Mouse (Mus musculus) heart, embryonic 11.5 days (tissue): ENCODE data around the gene Trim8. TPM values are rescaled to one million over a fixed set of nuclear protein-coding genes. Genes with fewer than 3 reads are reported as not detected.

ENCODE experiments used
- ATAC-seq: fragments of 200-750 bp; cut with Nextera tagmentation; replicated peaks from 2 replicates; pipeline ENCODE4 v1.8.0; 2017; ENCODE audit warnings: moderate library complexity; ENCODE audit not compliant: insufficient number of reproducible peaks, low FRiP score, low TSS enrichment
- H3K27ac ChIP-seq: fragments of 300-500 bp; sonication (generic); 2 replicates; pipeline ENCODE4 v1.5.1; 2014; ENCODE audit warnings: mild to moderate bottlenecking, low read depth, low read length
- H3K27me3 ChIP-seq: fragments of 300-500 bp; sonication (generic); 2 replicates; pipeline ENCODE4 v1.6.1; 2014; ENCODE audit warnings: mild to moderate bottlenecking, low read length, mixed read lengths; ENCODE audit not compliant: control insufficient read depth, insufficient read depth
- H3K36me3 ChIP-seq: fragments of 300-500 bp; sonication (generic); 2 replicates; pipeline ENCODE4 v1.6.1; 2014; ENCODE audit warnings: mild to moderate bottlenecking, low read length, moderate library complexity, mixed read lengths; ENCODE audit not compliant: control insufficient read depth, insufficient read depth
- H3K4me1 ChIP-seq: fragments of 300-500 bp; sonication (generic); 2 replicates; pipeline ENCODE4 v1.6.1; 2014; ENCODE audit warnings: low read length; ENCODE audit not compliant: control insufficient read depth, insufficient read depth
- H3K4me2 ChIP-seq: fragments of 300-500 bp; sonication (generic); 2 replicates; pipeline ENCODE4 v1.6.1; 2014; ENCODE audit warnings: mild to moderate bottlenecking, moderate library complexity
- H3K4me3 ChIP-seq: fragments of 300-500 bp; sonication (generic); 2 replicates; pipeline ENCODE4 v1.5.1; 2014; ENCODE audit warnings: low read depth, low read length
- H3K9ac ChIP-seq: fragments of 300-500 bp; sonication (generic); 2 replicates; pipeline ENCODE4 v1.6.1; 2014; ENCODE audit warnings: mild to moderate bottlenecking, low read depth, low read length, moderate library complexity
- H3K9me3 ChIP-seq: fragments of 300-500 bp; sonication (generic); replicated peaks from 2 replicates; pipeline ENCODE4 v1.6.1; 2016; ENCODE audit warnings: low read length; ENCODE audit not compliant: control insufficient read depth
- WGBS: fragments of 180-500 bp; shearing (Covaris S2); extraction: QIAGEN DNeasy Blood & Tissue Kit; methylation state at CpG from one replicate; pipeline ENCODE4 v1.1.7; 2014; ENCODE audit not compliant: insufficient replicate concordance; 5-methylcytosine and 5-hydroxymethylcytosine counted together
- polyA plus RNA-seq: library from polyadenylated mRNA; unstranded; fragments of >200 nt; fragmentation: Nextera tagmentation; extraction: Ambion mirVana; gene quantifications from 2 replicates; pipeline ENCODE4 v1.2.1, GENCODE M21; 2014

Gene Trim8
- polyA plus RNA-seq, 1 experiment from 2014 or later: 18.6 TPM

GRCm38 (mm10) chr19:46525691-46526631 is 24.5 kb downstream of the Trim8 start:
- WGBS: 53% methylated on average over 10 of the region's 10 CpGs
- Histone ChIP-seq H3K9me3 (no peaks in the 10 kb centered on the region), H3K27me3 (no peaks in the 10 kb centered on the region), H3K4me2 (no peak overlapping the region), H3K36me3 (no peaks in the 10 kb centered on the region), H3K27ac (no peak overlapping the region), H3K4me1 (peaks cover 91% of the 10 kb centered on the region), H3K4me3 (no peak overlapping the region), H3K9ac (0 out of 2 replicates have a peak overlapping the region, but pooled peaks have one; percentile 12)
- no peak for ATAC-seq

DNA sequence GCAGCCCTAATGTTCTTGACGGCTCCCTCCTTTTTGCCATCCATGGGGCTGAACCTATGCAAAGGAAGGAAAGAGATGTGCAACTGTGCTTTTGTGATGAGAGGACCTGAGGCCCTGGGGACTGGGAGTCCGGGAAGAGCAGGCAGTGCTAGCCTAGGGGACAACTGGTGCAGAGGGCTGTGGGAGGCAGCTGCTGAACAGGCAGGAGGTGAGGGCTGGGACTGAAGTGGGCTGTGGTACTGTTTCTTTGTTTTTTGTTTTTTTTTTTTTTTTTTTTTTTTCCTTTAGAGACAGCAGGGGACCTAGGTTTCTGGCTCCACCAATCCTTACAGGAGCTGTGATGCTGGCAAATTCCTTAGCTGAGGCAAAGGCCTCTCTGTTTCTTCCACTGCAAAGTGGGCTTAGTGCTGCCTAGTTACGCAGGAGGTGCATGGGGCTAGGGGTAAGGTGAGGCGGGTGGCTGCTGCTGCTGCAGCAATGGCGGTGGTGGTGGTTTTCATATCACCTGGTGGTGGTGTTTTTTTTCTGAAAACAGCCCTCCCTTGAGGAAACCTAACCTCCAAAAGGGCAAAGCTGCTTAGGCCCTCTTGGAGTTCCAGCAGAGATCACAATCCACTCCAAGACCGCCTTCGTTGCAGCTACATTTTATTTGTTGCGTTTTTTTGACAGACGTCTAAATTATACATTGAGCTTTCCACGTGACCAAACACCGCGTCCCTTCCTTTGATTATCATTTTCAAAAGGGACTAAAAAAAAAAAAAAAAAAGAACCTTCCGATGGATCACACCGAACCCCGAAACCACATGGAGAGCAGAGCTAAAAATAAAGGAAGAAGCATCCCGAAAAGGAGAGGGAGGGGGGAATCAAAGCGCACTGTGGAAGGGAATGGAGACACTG is 26.4 kb downstream of the Trim8 start:
- WGBS: 14% methylated on average over 17 of the region's 17 CpGs
- peak overlapping the region; percentile 96 for H3K27ac ChIP-seq
- H3K4me1 ChIP-seq: peaks cover 95% of the 10 kb centered on the region
- H3K36me3 ChIP-seq: no peaks in the 10 kb centered on the region
- ATAC-seq: no peak
- peak overlapping the region; percentile 62 for H3K4me2 ChIP-seq
- peak overlapping the region; percentile 60; the same call in 1 of the 2 replicates for H3K9ac ChIP-seq
- peak overlapping the region; percentile 19 for H3K4me3 ChIP-seq
- H3K27me3 ChIP-seq: no peaks in the 10 kb centered on the region
- no peaks in the 10 kb centered on the region for H3K9me3 ChIP-seq

DNA sequence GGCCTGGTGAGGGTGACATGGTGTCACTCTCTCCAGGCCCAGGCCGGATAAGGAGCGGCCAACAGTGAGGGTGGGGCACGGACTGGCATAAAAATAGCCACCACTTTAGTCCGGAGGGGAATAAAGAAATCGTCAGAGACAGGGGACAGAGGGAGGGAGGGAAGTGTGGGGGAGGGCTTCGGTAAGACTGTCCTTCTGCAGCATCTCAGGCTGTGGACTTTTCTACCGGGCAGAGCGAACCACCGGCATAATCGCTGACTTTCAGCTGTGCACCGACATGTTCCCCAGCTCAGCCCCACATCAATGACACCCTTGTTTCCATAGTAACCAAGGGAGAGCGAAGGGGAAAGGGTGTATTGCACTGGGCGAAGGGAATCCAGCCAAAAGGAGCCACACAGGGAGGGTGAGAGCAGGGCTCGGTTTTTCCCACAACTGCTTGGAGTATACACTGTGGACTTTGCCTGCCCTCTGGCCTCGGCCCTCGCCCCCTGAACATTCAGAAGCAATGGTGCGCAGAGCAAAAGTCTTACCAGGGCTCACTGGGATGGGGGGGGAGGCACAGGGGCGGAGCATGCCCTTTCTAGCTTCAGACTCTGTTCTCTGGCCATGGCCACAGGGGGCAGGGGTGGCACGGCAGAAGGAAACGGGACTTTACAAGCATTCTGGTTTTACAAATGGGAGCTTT is 27.2 kb downstream of the Trim8 start:
- Histone ChIP-seq H3K27me3 (no peaks in the 10 kb centered on the region), H3K9ac (peak overlapping the region; percentile 60), H3K4me2 (peak overlapping the region; percentile 62), H3K9me3 (no peaks in the 10 kb centered on the region), H3K4me1 (peaks cover 95% of the 10 kb centered on the region), H3K36me3 (no peaks in the 10 kb centered on the region), H3K4me3 (peak overlapping the region; percentile 19), H3K27ac (peak overlapping the region; percentile 96)
- 1% methylated on average over 20 of the region's 20 CpGs for WGBS
- peak; percentile 57 for ATAC-seq

DNA sequence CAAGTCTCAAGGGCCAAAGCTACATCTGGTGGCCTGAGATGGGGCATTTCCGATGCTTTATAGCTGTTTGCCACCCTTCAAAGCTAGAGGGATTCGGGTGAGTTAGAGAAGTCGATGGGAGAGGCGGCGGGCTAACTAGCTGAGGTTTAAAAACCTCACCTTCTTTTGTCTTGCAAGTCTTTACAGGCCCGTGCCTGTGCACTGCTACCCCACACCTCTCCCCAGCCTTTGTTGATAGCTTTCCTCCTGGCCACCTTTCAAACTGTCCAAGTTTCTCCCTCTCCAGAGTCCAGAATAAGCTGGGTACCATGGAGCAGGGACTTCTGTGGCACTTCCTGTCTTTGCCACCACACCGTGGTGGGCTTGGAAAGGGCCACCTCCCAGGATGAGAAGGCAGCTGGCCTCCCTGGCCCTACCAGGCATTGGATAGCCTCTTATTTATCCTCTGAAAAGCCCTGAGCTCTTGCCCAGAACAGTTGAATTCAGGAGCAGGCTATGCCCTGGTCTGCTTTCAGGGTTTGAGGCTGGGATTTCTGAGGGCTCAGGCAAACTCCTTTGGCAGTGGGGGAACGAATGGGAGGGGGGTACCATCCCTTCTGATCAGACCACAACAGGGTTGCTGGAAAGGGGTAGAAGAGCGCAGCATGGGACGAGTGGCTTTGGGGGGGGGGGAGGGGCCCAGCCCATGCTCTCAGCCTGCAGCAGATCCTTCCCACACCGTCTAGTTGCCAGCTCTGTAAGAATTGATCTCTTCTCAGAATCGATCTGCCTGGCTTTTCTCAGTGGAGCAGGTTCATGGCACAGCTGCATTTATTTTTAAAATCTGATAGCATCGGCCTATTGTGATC is 28.3 kb downstream of the Trim8 start:
- peak overlapping the region; percentile 60 for H3K9ac ChIP-seq
- peak overlapping the region; percentile 62 for H3K4me2 ChIP-seq
- no peaks in the 10 kb centered on the region for H3K36me3 ChIP-seq
- ATAC-seq: no peak
- H3K4me3 ChIP-seq: peak overlapping the region; percentile 19; the same call in 1 of the 2 replicates
- H3K4me1 ChIP-seq: peaks cover 88% of the 10 kb centered on the region
- no peaks in the 10 kb centered on the region for H3K27me3 ChIP-seq
- H3K9me3 ChIP-seq: no peaks in the 10 kb centered on the region
- peak overlapping the region; percentile 96 for H3K27ac ChIP-seq
- WGBS: 11% methylated on average over 13 of the region's 13 CpGs

DNA sequence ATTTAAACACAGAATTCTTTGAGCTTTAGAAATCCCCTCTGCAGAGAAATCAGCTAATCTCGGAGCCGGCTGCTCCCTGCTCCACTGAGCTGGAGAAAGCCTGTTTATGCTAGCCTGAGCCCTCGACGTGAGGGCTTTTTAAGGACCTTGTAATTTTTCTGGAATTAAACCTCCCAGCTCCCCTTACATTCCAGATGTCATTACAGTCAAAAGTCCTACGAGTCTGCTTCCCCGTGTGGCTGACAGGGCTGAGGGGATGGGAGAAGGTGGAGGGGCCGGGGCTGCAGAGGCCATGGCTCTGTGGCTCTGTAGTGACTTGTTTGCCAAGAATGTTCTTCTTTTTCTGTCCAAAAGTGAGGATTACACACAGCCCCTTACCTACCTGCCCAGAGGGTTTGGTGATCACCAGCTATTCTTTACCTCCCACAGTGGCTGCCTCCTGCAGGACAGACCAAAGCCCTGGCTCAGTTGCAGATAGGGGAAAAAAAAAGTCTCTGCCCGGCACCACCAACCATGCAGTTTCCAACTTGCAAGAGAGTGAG is 29.0 kb downstream of the Trim8 start:
- H3K9me3 ChIP-seq: no peaks in the 10 kb centered on the region
- peak overlapping the region; percentile 62 for H3K4me2 ChIP-seq
- H3K27me3 ChIP-seq: no peaks in the 10 kb centered on the region
- H3K4me3 ChIP-seq: no peak overlapping the region
- H3K4me1 ChIP-seq: peaks cover 83% of the 10 kb centered on the region
- no peaks in the 10 kb centered on the region for H3K36me3 ChIP-seq
- ATAC-seq: no peak
- H3K9ac ChIP-seq: peak overlapping the region; percentile 60
- 12% methylated on average over 8 of the region's 8 CpGs for WGBS
- H3K27ac ChIP-seq: peak overlapping the region; percentile 96

DNA sequence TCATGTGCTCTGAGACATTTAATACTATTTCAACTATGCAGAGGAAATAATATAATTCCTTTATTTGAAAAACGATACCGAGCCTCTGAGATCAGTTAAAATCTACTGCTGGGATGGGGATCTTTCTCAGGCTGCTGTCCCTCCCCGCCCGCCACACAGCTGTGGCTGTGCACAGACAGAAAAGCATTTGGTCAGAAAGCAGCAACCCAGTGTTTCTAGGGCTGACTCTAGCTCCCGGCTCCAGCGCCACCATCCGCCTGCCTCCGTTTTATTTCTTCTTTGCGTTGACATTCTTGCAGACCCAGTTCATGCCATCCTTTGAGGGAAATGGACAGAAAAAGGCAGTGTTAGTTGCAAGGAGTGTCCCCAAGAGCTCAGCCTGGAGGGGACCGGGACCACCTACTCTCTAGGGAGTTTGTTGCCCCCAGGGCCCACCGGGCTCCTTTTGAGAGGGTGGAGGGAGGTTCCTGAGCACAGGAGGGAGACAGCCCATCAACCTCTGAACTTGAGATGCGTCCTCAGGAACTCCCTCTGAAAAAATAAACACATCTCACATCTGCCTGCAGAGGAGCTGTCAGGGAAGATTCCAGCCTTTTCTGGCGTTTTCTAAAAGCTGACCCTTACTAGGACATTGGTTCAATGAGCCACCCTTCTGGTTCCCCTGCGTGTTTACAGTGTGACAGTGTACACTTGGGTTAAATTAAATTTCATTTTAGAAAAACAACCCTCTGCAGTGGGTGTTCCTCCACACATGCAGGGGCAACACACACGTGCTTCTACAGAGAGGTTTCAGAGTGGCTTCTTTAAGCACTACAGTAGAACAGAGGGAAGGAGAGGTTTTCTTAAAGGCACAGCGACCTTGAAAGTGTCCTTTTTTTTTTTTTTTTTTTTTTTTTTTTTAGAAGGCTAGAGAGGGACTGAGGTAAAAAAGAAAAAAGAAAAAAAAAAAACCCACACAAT is 29.8 kb downstream of the Trim8 start:
- H3K4me1 ChIP-seq: peaks cover 74% of the 10 kb centered on the region
- peak overlapping the region; percentile 56 for H3K9ac ChIP-seq
- H3K36me3 ChIP-seq: no peaks in the 10 kb centered on the region
- H3K4me3 ChIP-seq: no peak overlapping the region
- no peaks in the 10 kb centered on the region for H3K9me3 ChIP-seq
- peak overlapping the region; percentile 96 for H3K27ac ChIP-seq
- ATAC-seq: no peak
- peak overlapping the region; percentile 62 for H3K4me2 ChIP-seq
- WGBS: 7% methylated on average over 16 of the region's 16 CpGs
- no peaks in the 10 kb centered on the region for H3K27me3 ChIP-seq
